Mouse (Mus musculus) lung, embryonic 14.5 days (tissue): Measurements from ENCODE around the gene Hcn4. TPM values are rescaled to one million over a fixed set of nuclear protein-coding genes. Genes with fewer than 3 reads are reported as not detected.

Source experiments
- ATAC-seq: fragments of 200-750 bp; cut with Nextera tagmentation; 2 replicates; pipeline ENCODE4 v1.8.0; 2017; ENCODE audit warnings: mild to moderate bottlenecking, moderate TSS enrichment, moderate library complexity; ENCODE audit not compliant: insufficient read depth
- DNase-seq: peaks from one replicate; pipeline ENCODE4 v3.0.0-alpha.2; 2015
- H3K27ac ChIP-seq: fragments of 300-500 bp; sonication (generic); 2 replicates; pipeline ENCODE4 v1.5.1; 2014; ENCODE audit warnings: low read depth, mild to moderate bottlenecking, moderate library complexity
- H3K27me3 ChIP-seq: fragments of 300-500 bp; sonication (generic); 2 replicates; pipeline ENCODE4 v1.6.1; 2014; ENCODE audit warnings: low read length, control low read depth; ENCODE audit not compliant: insufficient read depth
- H3K36me3 ChIP-seq: fragments of 300-500 bp; sonication (generic); 2 replicates; pipeline ENCODE4 v1.6.1; 2014; ENCODE audit warnings: control low read depth; ENCODE audit not compliant: insufficient read depth
- H3K4me1 ChIP-seq: fragments of 300-500 bp; sonication (generic); 2 replicates; pipeline ENCODE4 v1.6.1; 2014; ENCODE audit warnings: antibody characterized with exemption, control low read depth; ENCODE audit not compliant: insufficient read depth
- H3K4me2 ChIP-seq: fragments of 300-500 bp; sonication (generic); 2 replicates; pipeline ENCODE4 v1.6.1; 2014; ENCODE audit warnings: mild to moderate bottlenecking
- H3K4me3 ChIP-seq: fragments of 300-500 bp; sonication (generic); 2 replicates; pipeline ENCODE4 v1.5.1; 2014; ENCODE audit warnings: low read depth, low read length
- H3K9ac ChIP-seq: fragments of 300-500 bp; sonication (generic); 2 replicates; pipeline ENCODE4 v1.6.1; 2014
- H3K9me3 ChIP-seq: fragments of 300-500 bp; sonication (generic); 2 replicates; pipeline ENCODE4 v1.6.1; 2016; ENCODE audit warnings: low read depth, low read length, control low read depth
- CTCF ChIP-seq: IDR thresholded peaks from 2 replicates; pipeline ENCODE4 v1.5.1; 2016; ENCODE audit warnings: antibody characterized with exemption, low read depth
- WGBS: fragments of 180-500 bp; shearing (Covaris S2); extraction: QIAGEN DNeasy Blood & Tissue Kit; methylation state at CpG from one replicate; pipeline ENCODE4 v1.1.7; 2014; 5-methylcytosine and 5-hydroxymethylcytosine counted together
- polyA plus RNA-seq: library from polyadenylated mRNA; unstranded; fragments of >200 nt; fragmentation: Nextera tagmentation; extraction: Ambion mirVana; gene quantifications from 2 replicates; pipeline ENCODE4 v1.2.1, GENCODE M21; 2014

Hcn4 gene
- 0.30 and 0.49 TPM in 2 replicates for polyA plus RNA-seq

- no peaks in the 10 kb centered on the region; the same call in 1 of the 2 replicates for H3K4me1 ChIP-seq
- peak within 1 kb of the TSS; percentile 67 for H3K4me3 ChIP-seq
- peaks cover 57% of the 10 kb centered on the region for H3K27me3 ChIP-seq
- WGBS, result under 1% methylated on average over 85 of the region's 95 CpGs
- 0 out of 2 replicates have a peak within 1 kb of the TSS, but pooled peaks have one; percentile 30 for H3K27ac ChIP-seq
- no peaks in the 10 kb centered on the region for H3K9me3 ChIP-seq
- no peaks in the 10 kb centered on the region for H3K36me3 ChIP-seq
- H3K9ac ChIP-seq, result peak within 1 kb of the TSS; percentile 61
- no peak for TF ChIP-seq CTCF
- ATAC-seq (peak; percentile 28; the same call in 1 of the 2 replicates), DNase-seq (no peak)
- peak within 1 kb of the TSS; percentile 98 for H3K4me2 ChIP-seq
Observed at GRCm38 (mm10) chr9:58823139-58823917, at the start of gene Hcn4. Gene Hcn4 (plus strand): TSS chr9:58823412.

- WGBS, result 47% methylated on average over 3 of the region's 3 CpGs
- DNase-seq (no peak), ATAC-seq (no peak)
- Histone ChIP-seq H3K4me2 (no peak overlapping the region), H3K36me3 (no peaks in the 10 kb centered on the region), H3K4me3 (no peak overlapping the region), H3K27ac (no peak overlapping the region), H3K9ac (no peak overlapping the region), H3K9me3 (no peaks in the 10 kb centered on the region), H3K27me3 (no peaks in the 10 kb centered on the region), H3K4me1 (no peaks in the 10 kb centered on the region)
- TF ChIP-seq CTCF, result no peak
Observed at GRCm38 (mm10) chr9:58774761-58775160, 48.5 kb upstream of the Hcn4 start.

- TF ChIP-seq CTCF, result peak; percentile 50
- ATAC-seq, result no peak
Observed at GRCm38 (mm10) chr9:58775363-58775762, 47.8 kb upstream of the Hcn4 start.

GRCm38 (mm10) chr9:58789476-58789875, 33.7 kb upstream of the Hcn4 start:
- H3K9me3 ChIP-seq, result no peaks in the 10 kb centered on the region
- no peak overlapping the region for H3K9ac ChIP-seq
- 81% methylated on average over 3 of the region's 3 CpGs for WGBS
- ATAC-seq (no peak), DNase-seq (no peak)
- TF ChIP-seq CTCF, result no peak
- H3K4me2 ChIP-seq, result no peak overlapping the region
- no peaks in the 10 kb centered on the region for H3K27me3 ChIP-seq
- no peak overlapping the region for H3K27ac ChIP-seq
- no peaks in the 10 kb centered on the region for H3K4me1 ChIP-seq
- H3K4me3 ChIP-seq, result no peak overlapping the region
- H3K36me3 ChIP-seq, result no peaks in the 10 kb centered on the region

More at GRCm38 (mm10) chr9:58775363-58775762, 47.8 kb upstream of the Hcn4 start:
- Histone ChIP-seq H3K4me1 (no peaks in the 10 kb centered on the region), H3K4me3 (no peak overlapping the region), H3K9me3 (no peaks in the 10 kb centered on the region), H3K27ac (no peak overlapping the region), H3K4me2 (no peak overlapping the region), H3K9ac (no peak overlapping the region), H3K36me3 (no peaks in the 10 kb centered on the region), H3K27me3 (no peaks in the 10 kb centered on the region)
- WGBS, result 18% methylated on average over 2 of the region's 2 CpGs
- DNase-seq, result peak; percentile 18

- 76% methylated on average over 7 of the region's 7 CpGs for WGBS
- no peak overlapping the region for H3K9ac ChIP-seq
Observed at GRCm38 (mm10) chr9:58798155-58798554, 25.1 kb upstream of the Hcn4 start.

GRCm38 (mm10) chr9:58801441-58801840, 21.8 kb upstream of the Hcn4 start:
- TF ChIP-seq CTCF, result no peak
- Histone ChIP-seq H3K9ac (no peak overlapping the region), H3K36me3 (no peaks in the 10 kb centered on the region), H3K4me2 (no peak overlapping the region), H3K4me3 (no peak overlapping the region), H3K9me3 (no peaks in the 10 kb centered on the region), H3K4me1 (no peaks in the 10 kb centered on the region), H3K27me3 (no peaks in the 10 kb centered on the region), H3K27ac (no peak overlapping the region)
- WGBS, result 68% methylated on average over 2 of the region's 2 CpGs
- ATAC-seq, result no peak
- DNase-seq, result no peak

More at GRCm38 (mm10) chr9:58798155-58798554, 25.1 kb upstream of the Hcn4 start:
- DNase-seq (no peak), ATAC-seq (no peak)
- H3K27me3 ChIP-seq, result no peaks in the 10 kb centered on the region
- no peaks in the 10 kb centered on the region for H3K9me3 ChIP-seq
- no peaks in the 10 kb centered on the region for H3K36me3 ChIP-seq
- no peak overlapping the region for H3K27ac ChIP-seq
- no peak overlapping the region for H3K4me2 ChIP-seq
- no peaks in the 10 kb centered on the region for H3K4me1 ChIP-seq
- H3K4me3 ChIP-seq, result no peak overlapping the region
- no peak for TF ChIP-seq CTCF

GRCm38 (mm10) chr9:58802294-58802693, 20.9 kb upstream of the Hcn4 start:
- ATAC-seq (no peak), DNase-seq (no peak)
- H3K4me1 ChIP-seq, result no peaks in the 10 kb centered on the region
- no peaks in the 10 kb centered on the region for H3K27me3 ChIP-seq
- H3K4me2 ChIP-seq, result no peak overlapping the region
- no peaks in the 10 kb centered on the region for H3K9me3 ChIP-seq
- no peak overlapping the region for H3K4me3 ChIP-seq
- no peak overlapping the region for H3K9ac ChIP-seq
- no peaks in the 10 kb centered on the region for H3K36me3 ChIP-seq
- no peak overlapping the region for H3K27ac ChIP-seq
- 18% methylated on average over 4 of the region's 4 CpGs for WGBS
- no peak for TF ChIP-seq CTCF
